Mouse (Mus musculus) adrenal gland, postnatal 25 days (tissue): ENCODE measurements around the gene Cyp2b13. TPM values are rescaled to one million over a fixed set of nuclear protein-coding genes. Genes with fewer than 3 reads are reported as not detected.
"Not testable (repeated sequence)": the region's sequence is repeated elsewhere in the genome, so short reads cannot be mapped to it uniquely, and the experiment has no call there.

ENCODE experiments used
- DNase-seq: peaks from one replicate; pipeline ENCODE4 v3.0.0; 2021; ENCODE audit warnings: mixed read lengths
- long read RNA-seq: library from polyadenylated mRNA; stranded (forward); transcript quantifications from one replicate; pipeline ENCODE4 v2.0.0, GENCODE M21; 2021
- total RNA-seq: library from RNA; stranded (reverse); gene quantifications from 2 replicates; pipeline ENCODE4 v1.2.3, GENCODE M21; 2021

Gene Cyp2b13
- total RNA-seq = 0.15 and 0.48 TPM in 2 replicates
- long read RNA-seq = 0 reads

DNA sequence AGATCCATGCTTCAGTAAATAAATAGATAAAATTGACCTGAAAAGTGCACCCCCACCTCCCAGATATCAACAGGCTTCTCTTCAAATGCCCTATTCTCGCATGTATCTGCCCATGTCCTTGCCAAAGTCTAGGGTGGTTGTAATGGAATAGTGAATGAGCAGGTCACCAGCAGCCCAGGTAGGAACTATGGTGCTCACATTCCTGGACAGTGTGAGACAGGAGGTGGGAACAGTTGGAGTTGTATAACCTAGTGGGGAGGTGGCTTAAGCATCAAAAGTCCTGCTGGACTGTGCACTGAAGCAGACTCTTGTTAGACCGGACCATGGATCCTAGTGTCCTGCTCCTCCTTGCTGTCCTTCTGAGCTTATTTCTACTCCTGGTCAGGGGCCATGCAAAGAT is at the start of gene Cyp2b13:
TSS of gene Cyp2b13 (plus strand) at position 301 of the 400 bp plus-strand sequence.
- DNase-seq = not testable (repeated sequence)

DNA sequence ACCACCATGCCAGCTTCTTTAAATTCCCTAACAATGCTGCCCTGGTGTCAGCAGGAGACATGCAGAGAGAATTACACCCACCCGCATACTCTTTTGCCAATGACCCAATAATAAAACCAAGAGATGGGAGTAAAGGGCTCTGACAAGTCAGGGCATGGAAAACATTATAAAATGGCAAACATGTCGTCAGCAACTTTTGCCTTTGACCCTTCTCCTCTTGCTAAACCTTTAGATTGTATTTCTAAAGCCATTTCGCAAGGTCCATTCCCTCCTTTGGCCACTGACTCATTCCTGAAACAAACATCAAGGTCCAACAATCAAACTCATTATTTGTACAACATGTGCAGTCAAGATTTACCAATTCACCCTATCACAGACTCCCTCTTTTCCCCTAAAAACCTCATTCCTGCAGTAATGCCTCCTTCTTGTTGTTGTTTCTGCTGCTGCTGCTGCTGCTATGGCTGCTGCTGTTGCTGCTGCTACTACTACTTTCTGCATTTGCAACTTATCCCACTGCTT is 41.4 kb upstream of the Cyp2b13 start:
- not testable (repeated sequence) for DNase-seq

DNA sequence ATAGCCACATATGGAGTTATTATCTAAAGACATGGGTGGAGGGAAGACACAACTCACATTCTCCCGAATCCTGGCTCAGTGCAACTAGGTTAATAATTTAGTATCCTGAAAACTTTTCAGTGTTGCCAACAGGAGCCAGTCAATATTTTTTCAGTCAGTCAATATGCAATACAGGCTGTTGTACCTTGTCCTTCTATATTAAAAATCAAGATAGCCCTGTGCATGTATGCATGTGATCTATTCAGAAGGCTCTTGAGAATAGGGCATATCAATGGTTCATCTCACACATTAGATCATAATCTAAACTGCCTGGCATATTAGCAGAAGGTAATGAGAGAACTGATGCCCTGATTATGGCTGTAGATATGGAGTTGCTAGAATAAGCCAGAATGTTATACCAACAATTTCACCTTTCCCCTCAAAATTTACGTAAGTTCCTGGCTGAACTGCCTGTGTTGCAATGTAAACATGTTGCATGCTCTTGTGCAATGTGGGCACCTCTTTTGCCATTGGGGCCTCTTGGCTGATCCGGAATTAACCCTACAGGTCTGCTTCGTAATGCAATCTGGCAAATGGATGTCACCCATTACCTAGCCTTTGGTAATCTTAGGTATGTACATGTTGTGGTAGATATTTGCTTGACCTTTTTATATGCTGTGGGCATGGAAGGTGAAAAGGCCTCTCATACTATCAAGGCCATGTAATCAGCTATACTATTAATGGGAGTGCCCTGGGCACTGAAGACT is 6.2 kb upstream of the Cyp2b13 start:
- not testable (repeated sequence) for DNase-seq

DNA sequence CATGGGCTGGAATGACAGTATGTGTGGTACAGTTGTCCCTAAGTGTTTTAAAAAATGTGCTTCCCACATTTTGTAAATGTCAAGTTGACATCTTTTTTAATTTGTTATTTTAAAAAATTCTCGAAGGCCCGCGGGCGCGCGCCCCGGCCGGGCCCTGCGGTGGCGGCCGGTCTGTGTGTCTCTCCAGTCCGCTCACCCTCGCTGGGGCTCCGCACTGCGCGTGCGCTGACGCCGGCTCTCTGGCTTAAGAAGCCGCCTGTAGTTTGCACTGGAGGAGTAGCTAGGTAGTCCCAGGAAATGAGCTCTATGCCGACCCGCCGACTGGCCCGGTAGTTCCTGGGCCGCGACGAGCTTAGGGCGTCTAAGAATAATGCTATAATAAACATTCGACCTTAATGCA is 10.4 kb downstream of the Cyp2b13 start:
- DNase-seq = not testable (repeated sequence)

DNA sequence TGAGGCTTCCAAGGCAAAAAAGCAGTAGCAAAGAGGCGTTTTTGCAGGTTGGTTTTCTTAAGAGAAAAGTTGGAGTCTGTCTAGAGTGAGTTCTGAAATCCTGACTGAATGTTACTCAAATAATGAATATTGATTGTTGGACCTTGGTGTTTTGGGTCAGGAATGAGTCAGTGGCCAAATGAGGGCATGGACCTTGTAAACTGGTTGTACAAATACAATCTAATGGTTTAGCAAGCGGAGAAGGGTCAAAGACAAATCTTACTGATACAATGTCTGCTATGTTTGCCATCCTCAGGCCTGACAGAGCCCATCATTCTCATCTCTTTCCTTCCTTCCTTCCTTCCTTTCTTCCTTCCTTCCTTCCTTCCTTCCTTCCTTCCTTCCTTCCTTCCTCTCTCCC is 21.3 kb downstream of the Cyp2b13 start:
- no peak for DNase-seq

DNA sequence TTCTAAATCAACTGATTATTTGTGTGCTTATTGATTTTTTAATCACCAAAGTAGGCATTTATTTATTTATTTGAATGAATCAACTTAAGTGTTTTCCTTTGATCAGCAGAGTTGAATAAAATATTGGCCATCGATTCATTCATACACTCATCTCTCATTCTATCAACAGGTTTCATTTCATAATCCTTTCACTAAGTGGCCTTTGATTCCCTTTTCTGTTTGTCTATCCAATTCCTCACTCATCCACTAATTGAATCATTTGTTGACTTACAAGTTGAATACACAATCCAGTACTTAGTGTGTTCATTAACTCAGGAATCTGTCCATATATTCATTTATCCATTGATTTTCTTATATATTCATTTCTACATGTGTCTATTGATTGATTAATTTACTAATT is 26.1 kb downstream of the Cyp2b13 start:
- DNase-seq = no peak

DNA sequence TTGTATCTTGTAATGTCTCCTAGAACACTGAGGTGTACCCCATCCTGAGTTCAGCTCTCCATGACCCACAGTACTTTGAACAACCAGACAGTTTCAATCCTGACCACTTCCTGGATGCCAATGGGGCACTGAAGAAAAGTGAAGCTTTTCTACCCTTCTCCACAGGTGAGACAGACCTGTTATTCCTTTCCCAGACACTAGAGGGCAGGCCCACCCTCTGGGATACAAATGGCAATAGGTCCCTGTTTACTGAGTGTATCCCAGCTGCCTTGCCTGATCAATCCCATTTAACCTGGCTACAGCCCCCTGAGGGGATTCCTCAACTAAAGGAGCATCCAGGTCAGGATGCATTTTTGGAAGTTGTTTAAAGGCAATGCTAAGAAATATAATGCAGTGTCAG is 27.3 kb downstream of the Cyp2b13 start:
- DNase-seq = not testable (repeated sequence)

DNA sequence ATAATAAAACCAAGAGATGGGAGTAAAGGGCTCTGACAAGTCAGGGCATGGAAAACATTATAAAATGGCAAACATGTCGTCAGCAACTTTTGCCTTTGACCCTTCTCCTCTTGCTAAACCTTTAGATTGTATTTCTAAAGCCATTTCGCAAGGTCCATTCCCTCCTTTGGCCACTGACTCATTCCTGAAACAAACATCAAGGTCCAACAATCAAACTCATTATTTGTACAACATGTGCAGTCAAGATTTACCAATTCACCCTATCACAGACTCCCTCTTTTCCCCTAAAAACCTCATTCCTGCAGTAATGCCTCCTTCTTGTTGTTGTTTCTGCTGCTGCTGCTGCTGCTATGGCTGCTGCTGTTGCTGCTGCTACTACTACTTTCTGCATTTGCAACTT is 78.3 kb downstream of the Cyp2b13 start:
- not testable (repeated sequence) for DNase-seq

DNA sequence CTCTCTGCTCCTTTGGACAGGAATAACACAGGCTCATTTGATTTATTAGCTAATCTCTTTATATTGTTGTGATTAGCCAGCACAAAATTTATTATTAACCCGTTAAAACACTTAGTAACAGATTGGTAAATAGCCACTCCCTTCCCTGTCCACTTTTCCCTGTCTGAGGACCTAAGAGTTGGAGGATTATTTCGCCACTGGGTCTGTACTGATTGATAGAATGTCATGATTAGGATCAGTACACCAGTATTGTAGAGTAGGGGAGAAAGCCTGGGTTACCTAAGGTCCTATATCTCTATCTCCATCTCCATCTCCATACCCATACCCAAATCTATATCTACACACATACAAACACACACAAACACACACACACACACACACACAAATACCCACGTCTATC is 82.4 kb downstream of the Cyp2b13 start:
- not testable (repeated sequence) for DNase-seq

Other genes starting within 250 kb of the Cyp2b13 start
- 2.5 and 2.9 TPM in 2 replicates for gene Cyp2s1, start 244.6 kb upstream of the Cyp2b13 start, total RNA-seq
- 4.3 and 8.9 TPM in 2 replicates for gene Cyp2b10, start 163.9 kb upstream of the Cyp2b13 start, total RNA-seq
- gene Cyp2b9, start 111.9 kb downstream of the Cyp2b13 start, total RNA-seq = 1.5 TPM in 1 of 2 replicates, not detected in the other
- gene Vmn1r184, start 198.8 kb downstream of the Cyp2b13 start, total RNA-seq = not detected in 2 replicates
- 4.4 TPM in 1 of 2 replicates, not detected in the other for gene Cyp2a4, start 245.7 kb downstream of the Cyp2b13 start, total RNA-seq